Mouse (Mus musculus): Measurements from ENCODE around the gene Fam178b.

GRCm38 (mm10) chr1:36581260-36581659 lies 101.7 kb downstream of the Fam178b start:
- TF ChIP-seq EP300 (IDR thresholded peaks at IDR 0.05; ENCODE audit: low read depth) (no peak), CTCF (IDR thresholded peaks at IDR 0.05; ENCODE audit: low read depth) (no peak)
